Mouse (Mus musculus): ENCODE results near the gene Gnb1l. TPM values are rescaled to one million over a fixed set of nuclear protein-coding genes. Genes with fewer than 3 reads are reported as not detected.

Gnb1l gene
- total and polyA plus RNA-seq, 2 experiments from 2014 or later = 2.2 to 8.5 TPM

DNA sequence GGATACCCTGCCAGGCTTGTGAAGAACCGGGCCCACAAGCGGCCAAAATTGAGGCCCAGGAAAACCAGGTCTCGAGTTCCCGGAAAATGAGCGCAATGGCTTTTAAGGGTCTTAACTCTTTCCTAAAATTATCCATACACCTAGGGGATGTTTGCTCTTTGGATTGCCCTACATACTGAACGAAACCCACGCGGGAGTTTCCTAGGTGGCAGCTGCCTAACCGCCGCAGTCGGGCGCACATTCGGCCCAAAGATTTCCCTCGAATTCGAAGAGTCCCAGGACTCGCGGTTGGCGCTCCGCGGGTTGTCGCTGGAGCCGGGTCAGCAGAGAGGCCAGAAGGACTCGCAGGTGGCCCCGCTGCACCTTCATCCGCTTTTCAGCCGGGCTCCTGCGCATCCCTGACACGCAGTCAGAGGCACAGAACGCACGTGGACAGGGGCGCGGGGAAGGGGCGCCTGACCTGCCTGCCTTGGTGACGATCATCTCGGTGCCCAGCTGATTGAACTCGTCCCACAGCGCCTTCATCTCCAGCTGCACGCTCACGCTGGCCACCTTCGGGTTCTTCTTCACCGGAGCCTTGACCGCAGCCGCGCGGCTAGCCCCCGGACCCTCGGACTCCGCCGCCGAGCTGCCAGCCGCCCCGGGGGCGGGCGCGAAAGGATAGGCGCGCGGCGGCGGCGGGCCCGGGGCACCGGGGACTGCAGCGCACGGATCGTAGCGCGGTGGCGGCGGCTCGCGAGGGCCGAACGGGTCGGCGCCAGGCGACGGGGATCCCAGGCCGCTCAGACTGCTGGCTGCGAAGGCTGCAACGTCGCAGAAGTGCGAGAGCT lies 87.8 kb downstream of the Gnb1l start:
- DNase-seq (ENCODE audit: low spot score) (no peak), ATAC-seq (ENCODE audit: insufficient read depth, low read depth) (no peak; the same call in 1 of the 2 replicates)
- 5% methylated on average over 81 of the region's 83 CpGs for WGBS
- Histone ChIP-seq H3K36me3 (replicated peaks; ENCODE audit: control insufficient read depth, insufficient read depth, low read length) (no peaks in the 10 kb centered on the region), H3K4me1 (ENCODE audit: control insufficient read depth, insufficient read depth) (peaks cover 21% of the 10 kb centered on the region), H3K27me3 (ENCODE audit: control insufficient read depth, insufficient read depth, low read length) (peaks cover 99% of the 10 kb centered on the region), H3K9ac (replicated peaks; ENCODE audit: low read depth, low read length) (no peak overlapping the region), H3K4me2 (ENCODE audit: low read depth, low read length) (peak overlapping the region; percentile 73), H3K4me3 (ENCODE audit: low read depth, low read length) (peak overlapping the region; percentile 51), H3K9me3 (replicated peaks; ENCODE audit: control insufficient read depth, low read length) (no peaks in the 10 kb centered on the region), H3K27ac (ENCODE audit: low read depth) (no peak overlapping the region)
- TF ChIP-seq CTCF (IDR thresholded peaks at IDR 0.05; ENCODE audit: low read depth) = no peak
- TF ChIP-seq EP300 (IDR thresholded peaks at IDR 0.05; ENCODE audit: low read depth) = no peak

DNA sequence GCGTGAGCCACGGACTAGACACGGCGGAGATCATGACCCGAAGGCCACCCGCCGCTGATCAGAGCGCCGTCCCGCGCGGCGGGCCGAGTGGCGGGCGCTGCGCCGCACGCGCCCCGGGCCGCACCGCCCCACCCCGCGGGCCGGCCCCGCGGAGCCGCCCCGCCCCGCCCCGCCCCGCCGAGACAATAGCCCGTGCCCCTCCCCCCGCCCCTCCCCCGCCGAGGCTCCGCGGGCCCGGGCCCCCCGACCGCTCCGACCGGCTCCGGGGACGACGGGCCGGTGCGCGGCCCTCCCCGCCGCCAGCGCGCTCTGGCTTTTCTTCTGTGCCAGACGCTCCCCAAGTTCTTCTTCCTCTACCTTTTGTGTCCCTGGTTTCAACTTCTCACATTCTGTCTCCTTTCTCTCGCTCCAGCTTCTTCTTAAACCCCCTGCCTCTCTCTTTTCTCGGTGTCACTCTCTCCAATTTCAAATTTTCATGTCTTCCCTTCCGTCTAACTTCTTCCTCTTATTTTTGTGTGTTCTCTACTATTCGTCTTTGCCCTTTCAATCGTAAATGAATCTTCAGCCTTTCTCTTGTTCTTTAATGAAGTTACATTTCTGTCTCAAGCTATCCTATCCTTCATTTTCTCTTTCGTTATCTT lies 88.5 kb downstream of the Gnb1l start:
- Histone ChIP-seq H3K9ac (replicated peaks; ENCODE audit: low read depth, low read length) (no peak overlapping the region), H3K27me3 (ENCODE audit: control insufficient read depth, insufficient read depth, low read length) (peaks cover 99% of the 10 kb centered on the region), H3K36me3 (replicated peaks; ENCODE audit: control insufficient read depth, insufficient read depth, low read length) (no peaks in the 10 kb centered on the region), H3K4me1 (ENCODE audit: control insufficient read depth, insufficient read depth) (peaks cover 15% of the 10 kb centered on the region), H3K9me3 (replicated peaks; ENCODE audit: control insufficient read depth, low read length) (no peaks in the 10 kb centered on the region), H3K27ac (ENCODE audit: low read depth) (no peak overlapping the region), H3K4me3 (ENCODE audit: low read depth, low read length) (peak overlapping the region; percentile 51), H3K4me2 (ENCODE audit: low read depth, low read length) (peak overlapping the region; percentile 73)
- TF ChIP-seq EP300 (IDR thresholded peaks at IDR 0.05; ENCODE audit: low read depth) (no peak), CTCF (IDR thresholded peaks at IDR 0.05; ENCODE audit: low read depth) (no peak)
- ATAC-seq (ENCODE audit: insufficient read depth, low read depth) = no peak
- DNase-seq (ENCODE audit: low spot score) = no peak
- 4% methylated on average over 23 of the region's 62 CpGs for WGBS

DNA sequence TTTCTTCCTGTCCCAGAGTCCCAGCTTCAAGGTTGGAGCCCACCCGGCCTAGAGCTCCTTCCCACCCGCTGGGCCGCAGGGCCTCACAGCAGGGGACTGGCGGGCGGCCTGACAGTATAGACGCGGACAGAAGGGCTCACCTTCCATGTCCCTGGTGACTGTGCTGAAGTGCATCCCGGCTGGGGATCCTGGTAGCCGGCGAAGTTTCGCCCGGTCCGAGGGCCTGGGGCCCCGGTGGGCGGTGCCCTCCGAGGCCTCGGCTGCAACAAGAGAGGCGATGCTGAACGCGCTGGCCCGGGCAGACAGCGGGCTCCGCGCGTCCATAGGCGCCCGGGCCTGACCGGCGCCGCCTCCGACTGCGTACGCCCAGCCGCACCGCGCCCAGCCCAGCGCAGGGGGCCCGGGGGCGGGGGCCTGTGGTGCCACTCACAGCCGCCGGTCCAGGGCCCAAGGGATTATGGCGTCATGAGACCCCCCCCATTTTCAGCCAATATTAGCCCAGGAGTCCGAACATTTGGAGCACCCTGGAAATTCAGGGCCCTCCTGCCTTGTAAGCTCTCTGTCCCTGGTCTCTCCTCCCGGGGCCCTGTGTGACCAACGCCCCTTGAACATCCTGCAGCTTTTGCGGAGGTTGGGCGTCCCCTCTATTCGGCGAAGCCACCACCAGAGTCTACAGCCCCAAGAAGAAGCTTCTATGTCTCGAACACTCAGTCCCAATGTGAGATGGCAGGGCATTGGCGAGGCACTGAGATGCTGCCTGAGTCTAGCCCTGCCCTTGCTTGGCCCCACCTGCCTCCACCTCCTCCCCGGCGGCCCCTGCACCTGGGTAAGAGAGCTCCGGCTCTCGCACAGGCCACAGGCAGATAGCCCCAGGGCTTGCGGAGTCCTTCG lies 89.6 kb downstream of the Gnb1l start:
- Histone ChIP-seq H3K4me1 (ENCODE audit: control insufficient read depth, insufficient read depth) (peaks cover 10% of the 10 kb centered on the region), H3K27ac (ENCODE audit: low read depth) (no peak overlapping the region), H3K9me3 (replicated peaks; ENCODE audit: control insufficient read depth, low read length) (no peaks in the 10 kb centered on the region), H3K36me3 (replicated peaks; ENCODE audit: control insufficient read depth, insufficient read depth, low read length) (no peaks in the 10 kb centered on the region), H3K4me2 (ENCODE audit: low read depth, low read length) (peak overlapping the region; percentile 29), H3K4me3 (ENCODE audit: low read depth, low read length) (peak overlapping the region; percentile 51), H3K9ac (replicated peaks; ENCODE audit: low read depth, low read length) (no peak overlapping the region), H3K27me3 (ENCODE audit: control insufficient read depth, insufficient read depth, low read length) (peaks cover 96% of the 10 kb centered on the region)
- DNase-seq (ENCODE audit: low spot score) (no peak), ATAC-seq (ENCODE audit: insufficient read depth, low read depth) (no peak)
- 7% methylated on average over 54 of the region's 57 CpGs for WGBS
- TF ChIP-seq CTCF (IDR thresholded peaks at IDR 0.05; ENCODE audit: low read depth) (no peak), EP300 (IDR thresholded peaks at IDR 0.05; ENCODE audit: low read depth) (no peak)

DNA sequence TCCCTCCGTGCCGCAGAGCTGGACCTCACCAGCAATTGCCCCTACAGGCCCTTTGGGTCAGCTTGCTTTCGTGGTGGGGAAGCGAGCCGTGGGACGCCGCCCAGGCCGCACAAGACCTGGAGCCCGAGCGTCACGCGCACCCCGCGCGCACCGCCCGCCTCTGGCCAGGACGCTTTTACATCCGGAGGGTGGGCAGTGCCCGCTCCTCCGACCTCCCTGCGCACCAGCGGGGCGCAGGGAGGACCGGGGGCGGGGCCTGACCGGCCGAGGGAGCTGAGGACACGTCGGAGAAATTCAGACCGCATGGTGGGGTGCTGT lies 90.2 kb downstream of the Gnb1l start:
- TF ChIP-seq CTCF (IDR thresholded peaks at IDR 0.05; ENCODE audit: low read depth) (no peak), EP300 (IDR thresholded peaks at IDR 0.05; ENCODE audit: low read depth) (no peak)
- H3K9ac ChIP-seq (replicated peaks; ENCODE audit: low read depth, low read length) = no peak overlapping the region
- no peak for DNase-seq (ENCODE audit: low spot score)
- H3K27ac ChIP-seq (ENCODE audit: low read depth) = no peak overlapping the region
- 21% methylated on average over 30 of the region's 31 CpGs for WGBS
- H3K9me3 ChIP-seq (replicated peaks; ENCODE audit: control insufficient read depth, low read length) = no peaks in the 10 kb centered on the region
- H3K36me3 ChIP-seq (replicated peaks; ENCODE audit: control insufficient read depth, insufficient read depth, low read length) = no peaks in the 10 kb centered on the region
- ATAC-seq (ENCODE audit: insufficient read depth, low read depth) = no peak
- no peak overlapping the region for H3K4me3 ChIP-seq (ENCODE audit: low read depth, low read length)
- peaks cover 10% of the 10 kb centered on the region for H3K4me1 ChIP-seq (ENCODE audit: control insufficient read depth, insufficient read depth)
- H3K4me2 ChIP-seq (ENCODE audit: low read depth, low read length) = no peak overlapping the region
- H3K27me3 ChIP-seq (ENCODE audit: control insufficient read depth, insufficient read depth, low read length) = peaks cover 96% of the 10 kb centered on the region

- Histone ChIP-seq H3K9ac (replicated peaks; ENCODE audit: low read depth, low read length) (no peak overlapping the region), H3K27me3 (ENCODE audit: control insufficient read depth, insufficient read depth, low read length) (peaks cover 93% of the 10 kb centered on the region), H3K9me3 (replicated peaks; ENCODE audit: control insufficient read depth, low read length) (no peaks in the 10 kb centered on the region), H3K36me3 (replicated peaks; ENCODE audit: control insufficient read depth, insufficient read depth, low read length) (no peaks in the 10 kb centered on the region), H3K4me3 (ENCODE audit: low read depth, low read length) (no peak overlapping the region), H3K4me1 (ENCODE audit: control insufficient read depth, insufficient read depth) (peaks cover 10% of the 10 kb centered on the region), H3K4me2 (ENCODE audit: low read depth, low read length) (no peak overlapping the region), H3K27ac (ENCODE audit: low read depth) (no peak overlapping the region)
- 70% methylated on average over 9 of the region's 9 CpGs for WGBS
- DNase-seq (ENCODE audit: low spot score) = no peak
- TF ChIP-seq CTCF (IDR thresholded peaks at IDR 0.05; ENCODE audit: low read depth) = no peak
- TF ChIP-seq EP300 (IDR thresholded peaks at IDR 0.05; ENCODE audit: low read depth) = no peak
- ATAC-seq (ENCODE audit: insufficient read depth, low read depth) = no peak
Measured at GRCm38 (mm10) chr16:18589080-18589621, 90.6 kb downstream of the Gnb1l start.

Data from heart, postnatal 0 days (tissue).